8 mouse cellular contexts compared by ENCODE assay signal in the genomic region with DNA sequence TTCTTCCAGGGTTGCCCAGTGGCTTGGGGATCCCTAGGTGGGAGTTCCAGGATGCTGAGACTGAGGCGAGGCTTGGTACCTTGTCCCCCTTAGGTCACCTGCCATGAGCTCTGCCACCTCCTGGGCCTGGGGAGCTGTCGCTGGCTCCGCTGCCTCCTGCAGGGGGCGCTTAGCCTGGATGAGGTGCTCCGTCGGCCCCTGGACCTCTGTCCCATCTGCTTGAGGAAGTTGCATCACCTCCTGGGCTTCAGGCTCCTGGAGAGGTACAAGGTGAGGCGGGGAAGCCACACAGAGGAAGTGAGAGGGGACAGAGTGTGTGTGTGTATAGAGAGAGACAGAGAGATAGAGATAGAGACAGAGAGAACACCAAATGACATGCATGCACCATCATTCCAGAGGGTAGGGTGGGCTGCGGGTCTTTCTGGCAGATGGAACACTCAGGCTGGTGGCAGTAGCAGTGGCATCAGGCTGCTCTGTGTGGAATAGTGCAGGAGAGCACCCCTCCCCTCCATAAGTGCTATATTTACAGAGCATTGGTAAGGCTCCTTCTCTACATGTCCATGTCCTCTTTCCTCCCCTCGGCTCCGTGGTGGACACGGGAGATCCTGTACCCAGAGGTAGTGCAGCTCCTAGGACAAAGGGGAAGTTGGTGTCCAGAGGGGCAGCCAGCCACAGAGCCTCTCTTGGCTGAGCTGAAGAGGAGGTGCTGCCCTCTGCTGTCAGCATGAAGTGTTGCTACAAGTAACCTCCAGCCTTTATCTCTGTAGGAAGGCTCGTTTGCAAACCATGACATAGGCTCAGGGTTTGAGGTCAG. TPM values are rescaled to one million over a fixed set of nuclear protein-coding genes. Genes with fewer than 3 reads are reported as not detected.
A peak's percentile ranks its signal among the peaks of the same experiment; 100 is the strongest.
DNase-seq lines count a peak whose midpoint lies in the region; ATAC-seq and TF ChIP-seq lines count a peak whose summit lies in the region.

No protein-coding gene starts in this region.

- no peaks in the 10 kb centered on the region for H3K27me3 ChIP-seq in cerebellum, adult 2 months (ENCODE audit: control insufficient read depth, insufficient read depth, low read length)
- no peaks in the 10 kb centered on the region for H3K27me3 ChIP-seq in forebrain, embryonic 16.5 days (replicated peaks; ENCODE audit: control insufficient read depth, insufficient read depth, low read length)

- peak; percentile 78 for DNase-seq in MEL-GATA-1-ER (ENCODE audit: extremely low read depth, low read depth)
- DNase-seq in cerebellum, adult 2 months: peak; percentile 69 to 75
- DNase-seq in layer of hippocampus, adult 9-10 months (ENCODE audit: low spot score): peak; percentile 51
- peak; percentile 87 for DNase-seq in lung, postnatal 10 days
- DNase-seq in ovary, postnatal 14 days (ENCODE audit: low spot score): peak; percentile 66
- DNase-seq in thymus, postnatal 14 days: peak; percentile 73

- no peak overlapping the region for H3K27ac ChIP-seq in cerebellum, adult 2 months (ENCODE audit: insufficient read depth, low read length)
- H3K27ac ChIP-seq in forebrain, embryonic 16.5 days (ENCODE audit: low read length): no peak overlapping the region

- H3K9me3 ChIP-seq in forebrain, embryonic 16.5 days (ENCODE audit: control insufficient read depth, low read length): no peaks in the 10 kb centered on the region

- peak; percentile 85 for TF ChIP-seq CTCF in cerebellum, adult 2 months (IDR thresholded peaks at IDR 0.05; ENCODE audit: borderline replicate concordance, insufficient read depth, low read depth, low read length)

- H3K4me1 ChIP-seq in cerebellum, adult 2 months (ENCODE audit: control insufficient read depth, insufficient read depth, low read length): no peaks in the 10 kb centered on the region
- H3K4me1 ChIP-seq in forebrain, embryonic 16.5 days (replicated peaks; ENCODE audit: control insufficient read depth, insufficient read depth, low read length): peaks cover 9% of the 10 kb centered on the region; the same call in 1 of the 2 replicates

- TF ChIP-seq POLR2A in cerebellum, adult 2 months (IDR thresholded peaks at IDR 0.05; ENCODE audit: borderline replicate concordance, insufficient read depth, low read length): no peak

- H3K9ac ChIP-seq in forebrain, embryonic 16.5 days (replicated peaks; ENCODE audit: low read depth, low read length): peak overlapping the region; percentile 23; the same call in 1 of the 2 replicates

- peak overlapping the region; percentile 34 for H3K4me2 ChIP-seq in forebrain, embryonic 16.5 days (ENCODE audit: low read length)

- peak overlapping the region; percentile 48 for H3K4me3 ChIP-seq in cerebellum, adult 2 months (replicated peaks; ENCODE audit: insufficient read depth, low read depth, low read length)
- H3K4me3 ChIP-seq in forebrain, embryonic 16.5 days (replicated peaks; ENCODE audit: low read length): peak overlapping the region; percentile 14; the same call in 1 of the 2 replicates

- 13% methylated on average over 12 of the region's 12 CpGs for WGBS in cerebellum, adult 2 months
- 16% methylated on average over 12 of the region's 12 CpGs for WGBS in forebrain, embryonic 16.5 days

- ATAC-seq in forebrain, embryonic 16.5 days: peak; percentile 76
- ATAC-seq in hematopoietic stem cell, adult 5-6 weeks (replicated peaks in 1 of 2; ENCODE audit: insufficient read depth in 1 of 2, low FRiP score in 2 of 2, low TSS enrichment in 1 of 2, low read depth in 1 of 2, poor library complexity in 2 of 2, severe bottlenecking in 2 of 2): peak; percentile 86 to 87

- H3K36me3 ChIP-seq in forebrain, embryonic 16.5 days (ENCODE audit: control insufficient read depth, insufficient read depth): no peaks in the 10 kb centered on the region

RNA-seq across cellular contexts. Expression of a gene that starts 25.3 kb away (rescaled TPM):
- polyA plus RNA-seq in cerebellum, adult 2 months (2012; rRNA removed): 4.6 TPM in 2 replicates
- polyA plus RNA-seq in forebrain, embryonic 16.5 days (2015; fragmentation: Nextera tagmentation; extraction: Ambion mirVana): 5.6 and 7.4 TPM in 2 replicates
- 0.74 and 0.94 TPM in 2 replicates for total RNA-seq in hematopoietic stem cell, adult 5-6 weeks (2017)

RNA-seq across cellular contexts. Expression of a gene that starts 44.5 kb away (rescaled TPM):
- polyA plus RNA-seq in cerebellum, adult 2 months (2012; rRNA removed): 23.8 and 24.1 TPM in 2 replicates
- polyA plus RNA-seq in forebrain, embryonic 16.5 days (2015; fragmentation: Nextera tagmentation; extraction: Ambion mirVana): 28.0 and 28.4 TPM in 2 replicates
- 11.2 and 15.5 TPM in 2 replicates for total RNA-seq in hematopoietic stem cell, adult 5-6 weeks (2017)

RNA-seq across cellular contexts. Expression of a gene that starts 47.1 kb away (rescaled TPM):
- polyA plus RNA-seq in cerebellum, adult 2 months (2012; rRNA removed): 33.7 and 40.1 TPM in 2 replicates
- polyA plus RNA-seq in forebrain, embryonic 16.5 days (2015; fragmentation: Nextera tagmentation; extraction: Ambion mirVana): 26.1 and 30.8 TPM in 2 replicates
- total RNA-seq in hematopoietic stem cell, adult 5-6 weeks (2017): 25.0 and 34.4 TPM in 2 replicates
